Mouse (Mus musculus) neural tube, embryonic 13.5 days (tissue): ENCODE results near the gene Pde4dip. TPM values are rescaled to one million over a fixed set of nuclear protein-coding genes. Genes with fewer than 3 reads are reported as not detected.

Experiments
- ATAC-seq: fragments of 200-750 bp; cut with Nextera tagmentation; 2 replicates; pipeline ENCODE4 v1.8.0; 2017; ENCODE audit warnings: low read depth, mild to moderate bottlenecking, moderate TSS enrichment, moderate library complexity
- H3K27ac ChIP-seq: fragments of 300-500 bp; sonication (generic); replicated peaks from 2 replicates; pipeline ENCODE4 v1.5.1; 2015; ENCODE audit warnings: moderate library complexity, mild to moderate bottlenecking, inconsistent platforms
- H3K27me3 ChIP-seq: fragments of 300-500 bp; sonication (generic); 2 replicates; pipeline ENCODE4 v1.6.1; 2015; ENCODE audit warnings: mild to moderate bottlenecking, inconsistent platforms
- H3K36me3 ChIP-seq: fragments of 300-500 bp; sonication (generic); 2 replicates; pipeline ENCODE4 v1.6.1; 2015; ENCODE audit warnings: mild to moderate bottlenecking, inconsistent platforms
- H3K4me1 ChIP-seq: fragments of 300-500 bp; sonication (generic); replicated peaks from 2 replicates; pipeline ENCODE4 v1.6.1; 2015; ENCODE audit warnings: inconsistent platforms
- H3K4me2 ChIP-seq: fragments of 300-500 bp; sonication (generic); 2 replicates; pipeline ENCODE4 v1.6.1; 2015; ENCODE audit warnings: inconsistent platforms, mild to moderate bottlenecking, moderate library complexity
- H3K4me3 ChIP-seq: fragments of 300-500 bp; sonication (generic); 2 replicates; pipeline ENCODE4 v1.5.1; 2015; ENCODE audit warnings: mild to moderate bottlenecking, inconsistent platforms
- H3K9ac ChIP-seq: fragments of 300-500 bp; sonication (generic); 2 replicates; pipeline ENCODE4 v1.6.1; 2015; ENCODE audit warnings: moderate library complexity, mild to moderate bottlenecking, inconsistent platforms
- H3K9me3 ChIP-seq: fragments of 300-500 bp; sonication (generic); 2 replicates; pipeline ENCODE4 v1.6.1; 2016; ENCODE audit warnings: inconsistent platforms
- WGBS: fragments of 180-500 bp; shearing (Covaris S2); methylation state at CpG from one replicate; pipeline ENCODE4 v1.1.7; 2015; 5-methylcytosine and 5-hydroxymethylcytosine counted together
- polyA plus RNA-seq: library from polyadenylated mRNA; unstranded; fragments of >200 nt; fragmentation: Nextera tagmentation; extraction: Ambion mirVana; gene quantifications from 2 replicates; pipeline ENCODE4 v1.2.1, GENCODE M21; 2015

The Pde4dip gene
- polyA plus RNA-seq, 1 experiment from 2014 or later: 66.6 TPM

DNA sequence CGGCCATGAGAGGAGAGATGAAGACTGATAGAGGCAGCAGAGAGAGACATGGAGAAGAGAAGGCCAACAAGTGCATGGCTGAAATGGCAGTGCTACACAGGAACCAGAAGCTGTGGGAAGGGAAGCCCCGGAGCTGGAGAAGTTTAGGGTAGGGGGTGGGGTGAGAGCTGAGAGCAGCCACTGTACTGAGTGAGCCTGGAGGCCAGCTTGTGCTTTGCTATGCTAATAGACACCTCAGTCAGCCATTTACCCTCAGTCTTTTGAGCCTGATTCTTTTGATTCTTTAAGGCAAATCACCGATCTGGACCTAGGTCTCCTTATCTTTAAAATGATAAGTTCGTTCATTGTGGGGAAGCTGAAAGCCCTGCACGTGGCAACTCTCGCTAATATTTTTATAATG, 77.3 kb downstream of the Pde4dip start:
- Histone ChIP-seq H3K4me3 (no peak overlapping the region), H3K4me2 (no peak overlapping the region), H3K36me3 (no peaks in the 10 kb centered on the region), H3K27me3 (no peaks in the 10 kb centered on the region), H3K9me3 (no peaks in the 10 kb centered on the region), H3K27ac (no peak overlapping the region), H3K4me1 (0 out of 2 replicates have a peak, but pooled peaks cover 6% of the 10 kb centered on the region), H3K9ac (no peak overlapping the region)
- 22% methylated on average over 6 of the region's 6 CpGs for WGBS
- ATAC-seq: no peak

GRCm38 (mm10) chr3:97810334-97810733, 78.2 kb downstream of the Pde4dip start:
- no peak for ATAC-seq
- no peaks in the 10 kb centered on the region for H3K27me3 ChIP-seq
- no peaks in the 10 kb centered on the region for H3K36me3 ChIP-seq
- no peak overlapping the region for H3K4me2 ChIP-seq
- H3K9ac ChIP-seq: no peak overlapping the region
- no peaks in the 10 kb centered on the region for H3K9me3 ChIP-seq
- H3K4me3 ChIP-seq: no peak overlapping the region
- no peak overlapping the region for H3K27ac ChIP-seq
- 93% methylated on average over 2 of the region's 2 CpGs for WGBS
- 0 out of 2 replicates have a peak, but pooled peaks cover 6% of the 10 kb centered on the region for H3K4me1 ChIP-seq

DNA sequence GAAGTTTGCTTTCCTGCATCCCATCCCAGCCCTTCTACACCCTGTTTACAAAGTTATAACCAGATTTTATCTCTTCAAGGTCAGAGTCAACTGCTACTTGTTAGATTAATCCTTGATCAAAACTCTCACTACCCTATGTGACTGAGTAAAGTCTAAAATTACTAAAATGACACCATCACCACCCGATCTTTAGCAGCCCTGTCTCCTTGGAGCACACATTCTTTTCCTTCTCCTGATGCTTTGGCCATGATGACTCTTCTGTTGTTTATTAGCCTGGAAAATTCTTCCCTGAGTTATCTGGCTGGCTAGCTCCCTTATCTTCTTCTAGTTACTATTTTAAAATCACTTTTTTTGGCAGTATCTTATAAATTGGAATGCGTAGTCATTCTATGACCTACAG, 82.9 kb downstream of the Pde4dip start:
- Histone ChIP-seq H3K9ac (no peak overlapping the region), H3K9me3 (no peaks in the 10 kb centered on the region), H3K4me2 (no peak overlapping the region), H3K4me3 (no peak overlapping the region), H3K27me3 (no peaks in the 10 kb centered on the region), H3K36me3 (no peaks in the 10 kb centered on the region), H3K27ac (no peak overlapping the region), H3K4me1 (peaks cover 8% of the 10 kb centered on the region; the same call in 1 of the 2 replicates)
- WGBS: 96% methylated on average over 2 of the region's 2 CpGs
- ATAC-seq: no peak

- no peaks in the 10 kb centered on the region for H3K27me3 ChIP-seq
- no peak overlapping the region for H3K4me3 ChIP-seq
- no peak for ATAC-seq
- no peaks in the 10 kb centered on the region for H3K36me3 ChIP-seq
- no peak overlapping the region for H3K27ac ChIP-seq
- no peak overlapping the region for H3K9ac ChIP-seq
- H3K4me1 ChIP-seq: peaks cover 8% of the 10 kb centered on the region; the same call in 1 of the 2 replicates
- H3K4me2 ChIP-seq: no peak overlapping the region
- no peaks in the 10 kb centered on the region for H3K9me3 ChIP-seq
- WGBS: 58% methylated on average over 3 of the region's 3 CpGs
Measured at GRCm38 (mm10) chr3:97803675-97804074, 84.8 kb downstream of the Pde4dip start.

- ATAC-seq: no peak
- no peak overlapping the region for H3K4me3 ChIP-seq
- no peak overlapping the region for H3K9ac ChIP-seq
- H3K27me3 ChIP-seq: no peaks in the 10 kb centered on the region
- no peaks in the 10 kb centered on the region for H3K9me3 ChIP-seq
- H3K4me2 ChIP-seq: no peak overlapping the region
- WGBS: 95% methylated on average over 2 of the region's 2 CpGs
- peaks cover 8% of the 10 kb centered on the region; the same call in 1 of the 2 replicates for H3K4me1 ChIP-seq
- no peak overlapping the region for H3K27ac ChIP-seq
- no peaks in the 10 kb centered on the region for H3K36me3 ChIP-seq
Measured at GRCm38 (mm10) chr3:97802927-97803326, 85.6 kb downstream of the Pde4dip start.

DNA sequence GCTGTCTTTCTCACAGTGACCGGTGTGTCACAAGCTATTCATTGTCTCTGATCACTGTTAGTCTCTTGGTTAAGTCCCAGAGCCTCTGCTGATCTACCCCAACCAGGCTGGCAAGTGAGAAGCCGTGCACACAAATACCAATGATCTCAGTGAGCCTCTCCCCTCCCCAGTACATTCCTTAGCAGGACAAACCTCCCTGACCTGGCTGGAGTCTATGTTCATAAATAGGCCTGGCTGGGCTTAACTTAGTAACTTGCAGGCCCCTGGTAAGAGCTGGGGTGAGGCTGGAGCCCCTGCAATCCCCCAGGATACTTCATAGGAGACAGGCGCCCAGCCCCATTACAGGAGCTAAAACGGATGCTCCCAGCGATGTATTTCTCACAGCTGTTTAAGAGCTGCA, 86.2 kb downstream of the Pde4dip start:
- Histone ChIP-seq H3K9me3 (no peaks in the 10 kb centered on the region), H3K9ac (no peak overlapping the region), H3K27me3 (no peaks in the 10 kb centered on the region), H3K4me1 (peaks cover 8% of the 10 kb centered on the region; the same call in 1 of the 2 replicates), H3K4me3 (no peak overlapping the region), H3K4me2 (no peak overlapping the region), H3K36me3 (no peaks in the 10 kb centered on the region), H3K27ac (no peak overlapping the region)
- WGBS: 77% methylated on average over 5 of the region's 5 CpGs
- ATAC-seq: no peak

- H3K9me3 ChIP-seq: no peaks in the 10 kb centered on the region
- H3K4me1 ChIP-seq: peaks cover 8% of the 10 kb centered on the region; the same call in 1 of the 2 replicates
- 60% methylated on average over 3 of the region's 3 CpGs for WGBS
- no peak overlapping the region for H3K4me2 ChIP-seq
- peak; percentile 65; the same call in 1 of the 2 replicates for ATAC-seq
- H3K27me3 ChIP-seq: no peaks in the 10 kb centered on the region
- H3K27ac ChIP-seq: no peak overlapping the region
- H3K36me3 ChIP-seq: no peaks in the 10 kb centered on the region
- H3K9ac ChIP-seq: no peak overlapping the region
- no peak overlapping the region for H3K4me3 ChIP-seq
Measured at GRCm38 (mm10) chr3:97801178-97801699, 87.3 kb downstream of the Pde4dip start.

DNA sequence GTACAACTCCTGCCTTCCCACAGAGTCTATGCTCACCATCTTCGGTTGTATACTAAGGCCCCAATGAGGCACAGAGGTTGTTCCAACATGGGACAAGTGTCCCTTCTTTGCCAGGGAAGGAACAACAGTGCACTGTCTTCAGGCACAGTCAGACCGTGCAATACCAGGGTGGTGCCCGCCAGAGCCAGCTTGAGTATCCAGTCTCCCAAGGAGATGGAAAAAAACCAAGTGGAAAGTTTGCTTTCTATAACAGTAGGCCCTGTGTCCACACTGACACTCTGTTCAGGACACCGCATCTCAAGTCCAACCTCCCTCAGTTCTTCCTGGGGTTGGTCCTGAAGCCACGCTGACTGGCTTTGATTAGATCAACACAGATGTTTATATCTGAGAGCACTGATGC, 87.8 kb downstream of the Pde4dip start:
- H3K27me3 ChIP-seq: no peaks in the 10 kb centered on the region
- WGBS: 79% methylated on average over 5 of the region's 5 CpGs

DNA sequence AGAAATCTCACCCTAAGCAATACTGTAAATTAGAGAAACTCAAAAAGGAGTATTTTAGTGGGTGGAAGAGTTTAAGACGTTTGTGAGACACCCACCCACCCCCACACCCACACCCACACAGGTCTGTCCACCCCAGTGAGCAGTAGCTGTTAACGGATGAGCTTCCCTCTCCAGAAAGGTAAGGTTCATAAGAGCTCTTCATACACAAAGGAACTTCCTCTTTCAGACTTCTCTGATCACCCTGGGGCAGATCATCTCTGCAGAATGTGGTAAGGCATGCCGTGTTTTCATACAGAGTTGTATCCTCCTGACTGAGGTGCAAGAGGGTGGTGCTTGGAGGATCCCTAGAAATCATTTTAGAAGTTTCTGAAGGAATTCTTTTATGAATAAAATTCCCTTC, 88.5 kb downstream of the Pde4dip start:
- Histone ChIP-seq H3K4me1 (peaks cover 8% of the 10 kb centered on the region; the same call in 1 of the 2 replicates), H3K9me3 (no peaks in the 10 kb centered on the region), H3K27me3 (no peaks in the 10 kb centered on the region), H3K4me2 (no peak overlapping the region), H3K27ac (no peak overlapping the region), H3K4me3 (no peak overlapping the region), H3K36me3 (no peaks in the 10 kb centered on the region), H3K9ac (no peak overlapping the region)
- WGBS: 78% methylated on average over 3 of the region's 3 CpGs
- no peak for ATAC-seq

More for the DNA sequence above, 87.8 kb downstream of the Pde4dip start:
- Histone ChIP-seq H3K4me3 (no peak overlapping the region), H3K36me3 (no peaks in the 10 kb centered on the region), H3K27ac (no peak overlapping the region), H3K4me1 (peaks cover 8% of the 10 kb centered on the region; the same call in 1 of the 2 replicates), H3K4me2 (no peak overlapping the region), H3K9me3 (no peaks in the 10 kb centered on the region), H3K9ac (no peak overlapping the region)
- no peak for ATAC-seq

- Histone ChIP-seq H3K4me2 (no peak overlapping the region), H3K27me3 (no peaks in the 10 kb centered on the region), H3K9me3 (no peaks in the 10 kb centered on the region), H3K27ac (no peak overlapping the region), H3K4me3 (no peak overlapping the region), H3K9ac (no peak overlapping the region), H3K36me3 (no peaks in the 10 kb centered on the region), H3K4me1 (peaks cover 8% of the 10 kb centered on the region; the same call in 1 of the 2 replicates)
- WGBS: 65% methylated on average over 3 of the region's 3 CpGs
- no peak for ATAC-seq
Measured at GRCm38 (mm10) chr3:97799267-97799666, 89.2 kb downstream of the Pde4dip start.

DNA sequence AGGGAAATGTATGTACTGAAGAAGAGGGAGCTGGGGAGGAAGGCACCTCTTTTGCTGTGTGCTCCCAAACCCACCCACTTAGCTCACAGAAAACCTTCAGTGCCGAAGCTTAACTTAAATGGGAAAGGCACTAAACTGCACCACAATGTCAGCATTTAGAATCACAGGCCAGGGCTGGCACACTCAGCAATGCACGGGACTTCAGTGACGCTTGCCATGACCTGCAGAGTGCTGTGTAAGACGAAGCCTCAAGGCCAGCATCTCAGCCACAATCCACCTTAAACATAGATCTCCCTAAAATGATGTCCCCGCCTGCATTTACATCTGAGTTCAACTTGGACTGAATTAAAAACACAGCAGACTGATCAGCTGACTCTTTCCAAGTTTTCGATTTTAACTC, 91.1 kb downstream of the Pde4dip start:
- H3K27me3 ChIP-seq: no peaks in the 10 kb centered on the region
- H3K27ac ChIP-seq: no peak overlapping the region
- no peak for ATAC-seq
- 0 out of 2 replicates have a peak, but pooled peaks cover 4% of the 10 kb centered on the region for H3K36me3 ChIP-seq
- H3K9me3 ChIP-seq: no peaks in the 10 kb centered on the region
- peaks cover 8% of the 10 kb centered on the region; the same call in 1 of the 2 replicates for H3K4me1 ChIP-seq
- no peak overlapping the region for H3K9ac ChIP-seq
- H3K4me2 ChIP-seq: no peak overlapping the region
- 77% methylated on average over 6 of the region's 6 CpGs for WGBS
- H3K4me3 ChIP-seq: no peak overlapping the region

- H3K9me3 ChIP-seq: no peaks in the 10 kb centered on the region
- WGBS: 80% methylated on average over 8 of the region's 8 CpGs
- no peak overlapping the region for H3K4me3 ChIP-seq
- no peak for ATAC-seq
- no peak overlapping the region for H3K27ac ChIP-seq
- no peaks in the 10 kb centered on the region for H3K4me1 ChIP-seq
- no peaks in the 10 kb centered on the region for H3K27me3 ChIP-seq
- no peak overlapping the region for H3K9ac ChIP-seq
- 0 out of 2 replicates have a peak, but pooled peaks cover 8% of the 10 kb centered on the region for H3K36me3 ChIP-seq
- no peak overlapping the region for H3K4me2 ChIP-seq
Measured at GRCm38 (mm10) chr3:97793995-97794394, 94.5 kb downstream of the Pde4dip start.

DNA sequence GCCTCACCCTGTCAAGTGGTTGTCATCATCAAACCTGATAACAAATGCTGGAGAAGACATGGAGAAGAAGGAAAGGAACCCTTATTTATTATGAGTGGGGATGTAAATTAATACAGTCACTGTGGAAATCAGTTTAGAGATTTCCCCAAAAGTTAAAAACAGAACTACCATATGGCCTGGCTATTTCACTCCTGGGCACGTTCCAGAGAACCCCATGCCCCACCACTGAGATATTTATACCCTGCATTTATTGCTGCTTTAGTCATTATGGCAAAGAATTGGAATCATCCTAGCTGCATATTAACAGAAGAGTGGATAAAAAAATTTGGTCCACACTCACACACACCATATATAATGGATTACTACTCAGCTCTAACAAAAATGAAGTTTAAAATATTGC, 98.4 kb downstream of the Pde4dip start:
- ATAC-seq: no peak
- Histone ChIP-seq H3K27me3 (no peaks in the 10 kb centered on the region), H3K4me2 (no peak overlapping the region), H3K9me3 (0 out of 2 replicates have a peak, but pooled peaks cover 2% of the 10 kb centered on the region), H3K4me3 (no peak overlapping the region), H3K9ac (no peak overlapping the region), H3K36me3 (0 out of 2 replicates have a peak, but pooled peaks cover 8% of the 10 kb centered on the region), H3K4me1 (no peaks in the 10 kb centered on the region), H3K27ac (no peak overlapping the region)
- WGBS: 78% methylated on average over 1 of the region's 1 CpGs
